Mouse (Mus musculus) midbrain, embryonic 15.5 days (tissue): ENCODE measurements around the gene Tpx2. TPM values are rescaled to one million over a fixed set of nuclear protein-coding genes. Genes with fewer than 3 reads are reported as not detected.

Source experiments
- ATAC-seq: fragments of 200-750 bp; cut with Nextera tagmentation; replicated peaks from 2 replicates; pipeline ENCODE4 v1.8.0; 2017; ENCODE audit warnings: moderate TSS enrichment
- H3K27ac ChIP-seq: fragments of 300-500 bp; sonication (generic); 2 replicates; pipeline ENCODE4 v1.5.1; 2015; ENCODE audit warnings: mild to moderate bottlenecking, inconsistent platforms
- H3K27me3 ChIP-seq: fragments of 300-500 bp; sonication (generic); replicated peaks from 2 replicates; pipeline ENCODE4 v1.6.1; 2015; ENCODE audit warnings: inconsistent platforms
- H3K36me3 ChIP-seq: fragments of 300-500 bp; sonication (generic); replicated peaks from 2 replicates; pipeline ENCODE4 v1.6.1; 2015; ENCODE audit warnings: inconsistent platforms
- H3K4me1 ChIP-seq: fragments of 300-500 bp; sonication (generic); 2 replicates; pipeline ENCODE4 v1.6.1; 2015; ENCODE audit warnings: inconsistent platforms
- H3K4me2 ChIP-seq: fragments of 300-500 bp; sonication (generic); 2 replicates; pipeline ENCODE4 v1.6.1; 2015; ENCODE audit warnings: inconsistent platforms, mild to moderate bottlenecking, moderate library complexity
- H3K4me3 ChIP-seq: fragments of 300-500 bp; sonication (generic); 2 replicates; pipeline ENCODE4 v1.5.1; 2015; ENCODE audit warnings: mild to moderate bottlenecking, inconsistent platforms
- H3K9ac ChIP-seq: fragments of 300-500 bp; sonication (generic); 2 replicates; pipeline ENCODE4 v1.6.1; 2015; ENCODE audit warnings: mild to moderate bottlenecking, inconsistent platforms
- H3K9me3 ChIP-seq: fragments of 300-500 bp; sonication (generic); 2 replicates; pipeline ENCODE4 v1.6.1; 2016; ENCODE audit warnings: inconsistent platforms
- WGBS: fragments of 180-500 bp; shearing (Covaris S2); methylation state at CpG from one replicate; pipeline ENCODE4 v1.1.7; 2015; ENCODE audit warnings: mixed read lengths; 5-methylcytosine and 5-hydroxymethylcytosine counted together
- polyA plus RNA-seq: library from polyadenylated mRNA; unstranded; fragments of >200 nt; fragmentation: Nextera tagmentation; extraction: Ambion mirVana; gene quantifications from 2 replicates; pipeline ENCODE4 v1.2.1, GENCODE M21; 2015

Gene Tpx2
- polyA plus RNA-seq, 1 experiment from 2014 or later: 12.9 TPM

GRCm38 (mm10) chr2:152823770-152824169, 24.0 kb upstream of the Tpx2 start:
- ATAC-seq: no peak
- H3K27ac ChIP-seq: no peak overlapping the region
- H3K4me2 ChIP-seq: no peak overlapping the region
- H3K4me3 ChIP-seq: no peak overlapping the region
- H3K4me1 ChIP-seq: peaks cover 80% of the 10 kb centered on the region
- H3K36me3 ChIP-seq: peaks cover 10% of the 10 kb centered on the region; the same call in 1 of the 2 replicates
- H3K9me3 ChIP-seq: no peaks in the 10 kb centered on the region
- 96% methylated on average over 1 of the region's 1 CpGs for WGBS
- no peaks in the 10 kb centered on the region for H3K27me3 ChIP-seq
- no peak overlapping the region for H3K9ac ChIP-seq

- 88% methylated on average over 3 of the region's 3 CpGs for WGBS
Observed at GRCm38 (mm10) chr2:152824438-152825167, 23.2 kb upstream of the Tpx2 start.

GRCm38 (mm10) chr2:152825168-152825697, 22.5 kb upstream of the Tpx2 start:
- H3K9ac ChIP-seq: no peak overlapping the region
- H3K27me3 ChIP-seq: no peaks in the 10 kb centered on the region
- peak overlapping the region; percentile 20; the same call in 1 of the 2 replicates for H3K4me2 ChIP-seq
- WGBS: 78% methylated on average over 4 of the region's 4 CpGs
- ATAC-seq: no peak
- H3K27ac ChIP-seq: no peak overlapping the region
- peaks cover 2% of the 10 kb centered on the region; the same call in 1 of the 2 replicates for H3K36me3 ChIP-seq
- no peak overlapping the region for H3K4me3 ChIP-seq
- H3K4me1 ChIP-seq: peaks cover 82% of the 10 kb centered on the region
- H3K9me3 ChIP-seq: no peaks in the 10 kb centered on the region

More at GRCm38 (mm10) chr2:152824438-152825167, 23.2 kb upstream of the Tpx2 start:
- ATAC-seq: no peak
- H3K9ac ChIP-seq: no peak overlapping the region
- no peaks in the 10 kb centered on the region for H3K27me3 ChIP-seq
- H3K27ac ChIP-seq: no peak overlapping the region
- no peaks in the 10 kb centered on the region for H3K9me3 ChIP-seq
- H3K4me3 ChIP-seq: no peak overlapping the region
- H3K4me1 ChIP-seq: peaks cover 87% of the 10 kb centered on the region
- H3K36me3 ChIP-seq: peaks cover 4% of the 10 kb centered on the region; the same call in 1 of the 2 replicates
- peak overlapping the region; percentile 20; the same call in 1 of the 2 replicates for H3K4me2 ChIP-seq

DNA sequence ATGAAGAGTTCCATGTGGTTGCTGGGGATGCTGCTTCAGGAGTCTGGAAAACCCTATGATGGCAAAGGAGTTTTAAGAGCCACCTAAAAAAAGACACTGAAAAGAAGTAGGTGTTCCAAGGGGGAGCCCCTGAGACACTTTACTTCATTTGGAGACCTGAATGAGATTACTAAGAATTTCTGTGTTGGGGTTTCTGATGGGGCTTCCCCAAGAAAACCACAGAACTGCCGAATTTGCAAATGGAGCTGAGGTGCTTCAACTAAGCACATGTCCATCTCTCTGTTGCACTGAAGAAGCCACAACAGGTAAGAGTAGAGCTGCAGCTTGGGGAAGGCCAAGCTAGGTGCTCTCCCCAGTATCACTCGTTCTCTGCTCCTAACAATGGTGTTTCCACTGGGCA, 22.1 kb upstream of the Tpx2 start:
- Histone ChIP-seq H3K36me3 (no peaks in the 10 kb centered on the region), H3K4me1 (peaks cover 77% of the 10 kb centered on the region)

GRCm38 (mm10) chr2:152826481-152826880, 21.3 kb upstream of the Tpx2 start:
- Histone ChIP-seq H3K4me1 (peaks cover 70% of the 10 kb centered on the region), H3K9me3 (no peaks in the 10 kb centered on the region), H3K27ac (no peak overlapping the region), H3K27me3 (no peaks in the 10 kb centered on the region), H3K9ac (no peak overlapping the region), H3K4me2 (peak overlapping the region; percentile 71), H3K4me3 (no peak overlapping the region), H3K36me3 (no peaks in the 10 kb centered on the region)
- WGBS: 85% methylated on average over 3 of the region's 3 CpGs
- ATAC-seq: no peak

More for the DNA sequence above, 22.1 kb upstream of the Tpx2 start:
- Histone ChIP-seq H3K4me2 (peak overlapping the region; percentile 20; the same call in 1 of the 2 replicates), H3K9ac (no peak overlapping the region), H3K27ac (no peak overlapping the region), H3K4me3 (no peak overlapping the region), H3K9me3 (no peaks in the 10 kb centered on the region), H3K27me3 (no peaks in the 10 kb centered on the region)
- ATAC-seq: no peak
- WGBS: 97% methylated on average over 2 of the region's 2 CpGs

- Histone ChIP-seq H3K4me2 (peak overlapping the region; percentile 71), H3K4me3 (peak overlapping the region; percentile 84), H3K27me3 (no peaks in the 10 kb centered on the region), H3K9me3 (no peaks in the 10 kb centered on the region), H3K27ac (no peak overlapping the region), H3K9ac (0 out of 2 replicates have a peak overlapping the region, but pooled peaks have one; percentile 4), H3K4me1 (peaks cover 65% of the 10 kb centered on the region), H3K36me3 (no peaks in the 10 kb centered on the region)
- no peak for ATAC-seq
- 85% methylated on average over 8 of the region's 8 CpGs for WGBS
Observed at GRCm38 (mm10) chr2:152827321-152828010, 20.3 kb upstream of the Tpx2 start.

GRCm38 (mm10) chr2:152828011-152828370, 19.8 kb upstream of the Tpx2 start:
- peaks cover 61% of the 10 kb centered on the region for H3K4me1 ChIP-seq

DNA sequence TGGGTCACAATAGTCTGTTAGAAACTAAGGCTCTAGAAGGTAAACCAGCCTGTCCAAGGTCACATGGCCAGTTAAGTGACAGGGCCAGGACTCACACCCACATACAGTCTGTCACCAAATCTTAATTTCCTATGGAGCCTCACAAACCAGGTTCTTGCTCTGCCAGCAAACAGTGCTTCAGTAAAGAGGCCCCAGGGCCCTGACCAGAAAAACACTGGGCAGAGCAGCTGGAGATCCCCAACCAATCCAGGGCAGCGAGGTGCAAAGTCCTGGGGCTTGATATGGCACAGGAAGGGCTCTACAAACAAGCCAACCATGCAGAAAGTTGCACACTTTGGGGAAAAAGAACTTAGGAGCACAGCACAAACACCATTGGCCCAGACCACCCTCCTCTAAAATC, 19.2 kb upstream of the Tpx2 start:
- H3K4me2 ChIP-seq: peak overlapping the region; percentile 71
- 73% methylated on average over 1 of the region's 1 CpGs for WGBS
- no peaks in the 10 kb centered on the region for H3K27me3 ChIP-seq
- H3K36me3 ChIP-seq: no peaks in the 10 kb centered on the region
- peak overlapping the region; percentile 84 for H3K4me3 ChIP-seq
- H3K9ac ChIP-seq: peak overlapping the region; percentile 87
- H3K4me1 ChIP-seq: peaks cover 61% of the 10 kb centered on the region
- no peaks in the 10 kb centered on the region for H3K9me3 ChIP-seq
- no peak for ATAC-seq
- no peak overlapping the region for H3K27ac ChIP-seq

More at GRCm38 (mm10) chr2:152828011-152828370, 19.8 kb upstream of the Tpx2 start:
- no peak for ATAC-seq
- peak overlapping the region; percentile 87 for H3K9ac ChIP-seq
- no peaks in the 10 kb centered on the region for H3K27me3 ChIP-seq
- H3K4me3 ChIP-seq: peak overlapping the region; percentile 84
- H3K36me3 ChIP-seq: no peaks in the 10 kb centered on the region
- no peak overlapping the region for H3K27ac ChIP-seq
- WGBS: 81% methylated on average over 4 of the region's 4 CpGs
- no peaks in the 10 kb centered on the region for H3K9me3 ChIP-seq
- H3K4me2 ChIP-seq: peak overlapping the region; percentile 71

DNA sequence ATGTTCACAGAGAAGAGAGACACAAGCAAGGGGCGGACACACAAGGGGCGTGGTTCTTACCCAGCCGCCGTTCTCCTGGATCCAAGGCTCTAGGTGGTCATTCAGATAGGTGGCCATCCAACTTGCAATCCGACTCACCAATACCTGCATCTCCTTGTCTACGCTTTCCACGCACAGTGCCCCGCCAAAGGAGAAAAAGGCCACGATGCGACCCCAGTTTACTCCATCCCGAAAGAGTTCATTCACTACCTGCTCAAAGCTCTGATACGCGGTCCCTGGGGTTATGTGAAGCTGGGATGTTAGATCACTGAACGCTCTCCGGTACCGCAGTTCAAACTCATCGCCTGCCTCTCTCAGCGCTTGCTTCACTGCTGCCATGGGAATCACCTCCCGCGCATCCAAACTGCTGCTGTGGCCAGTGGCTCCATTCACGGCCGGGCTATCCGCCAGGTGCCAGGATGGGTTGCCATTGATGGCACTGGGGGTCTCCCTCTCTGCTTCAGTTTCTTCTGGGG, 18.3 kb upstream of the Tpx2 start:
- 68% methylated on average over 23 of the region's 23 CpGs for WGBS
- Histone ChIP-seq H3K36me3 (no peaks in the 10 kb centered on the region), H3K9me3 (no peaks in the 10 kb centered on the region), H3K9ac (peak overlapping the region; percentile 87), H3K27me3 (no peaks in the 10 kb centered on the region), H3K27ac (peak overlapping the region; percentile 96), H3K4me3 (peak overlapping the region; percentile 84), H3K4me1 (peaks cover 54% of the 10 kb centered on the region), H3K4me2 (peak overlapping the region; percentile 71)
- ATAC-seq: no peak

DNA sequence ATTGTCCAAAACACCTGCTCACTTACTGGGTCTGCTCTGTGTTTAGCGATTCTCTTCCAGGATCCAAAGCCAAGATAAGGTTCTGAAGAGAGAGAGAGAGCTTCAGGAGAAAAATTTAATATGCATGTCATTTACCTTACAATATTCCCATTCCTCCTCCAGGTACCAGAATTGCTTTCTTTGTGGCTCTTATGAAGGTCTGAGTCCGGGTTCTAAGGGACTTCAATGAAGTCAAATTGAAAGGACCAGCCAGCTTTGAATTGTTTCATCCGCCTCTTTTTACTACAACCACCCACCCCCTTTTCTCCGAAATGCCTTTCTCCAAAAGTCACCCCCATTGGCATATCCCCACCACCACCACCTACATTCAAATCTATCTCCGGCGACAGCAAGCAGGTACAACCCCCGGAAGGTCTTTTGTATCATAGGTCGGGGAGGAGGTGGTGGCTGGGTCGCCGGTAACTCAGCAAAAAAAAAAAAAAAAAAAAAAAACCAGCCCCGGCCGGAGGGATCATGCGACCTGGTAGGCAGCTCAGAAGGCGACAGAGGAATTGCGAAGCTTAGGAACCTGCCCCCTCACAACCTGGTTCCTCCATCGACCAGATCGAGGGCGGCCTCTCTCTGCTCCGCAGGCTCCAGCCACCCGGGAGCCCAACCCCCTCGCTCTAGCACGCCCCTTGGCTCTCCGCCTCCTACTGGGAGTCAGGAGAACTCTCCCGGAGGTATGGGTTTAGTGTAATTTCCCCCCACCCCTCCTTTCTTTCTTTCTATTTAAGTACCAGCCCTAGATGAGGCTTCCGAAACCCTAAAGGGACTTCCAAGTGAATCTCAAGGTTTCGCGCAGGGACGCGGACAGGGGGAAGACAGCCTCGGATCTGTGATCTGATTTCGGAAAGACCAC, 17.5 kb upstream of the Tpx2 start:
- WGBS: under 1% methylated on average over 30 of the region's 31 CpGs
- Histone ChIP-seq H3K4me3 (peak overlapping the region; percentile 84), H3K4me2 (peak overlapping the region; percentile 71), H3K4me1 (peaks cover 47% of the 10 kb centered on the region), H3K27me3 (no peaks in the 10 kb centered on the region), H3K36me3 (no peaks in the 10 kb centered on the region), H3K27ac (peak overlapping the region; percentile 96), H3K9ac (peak overlapping the region; percentile 87), H3K9me3 (no peaks in the 10 kb centered on the region)
- ATAC-seq: peak; percentile 87

DNA sequence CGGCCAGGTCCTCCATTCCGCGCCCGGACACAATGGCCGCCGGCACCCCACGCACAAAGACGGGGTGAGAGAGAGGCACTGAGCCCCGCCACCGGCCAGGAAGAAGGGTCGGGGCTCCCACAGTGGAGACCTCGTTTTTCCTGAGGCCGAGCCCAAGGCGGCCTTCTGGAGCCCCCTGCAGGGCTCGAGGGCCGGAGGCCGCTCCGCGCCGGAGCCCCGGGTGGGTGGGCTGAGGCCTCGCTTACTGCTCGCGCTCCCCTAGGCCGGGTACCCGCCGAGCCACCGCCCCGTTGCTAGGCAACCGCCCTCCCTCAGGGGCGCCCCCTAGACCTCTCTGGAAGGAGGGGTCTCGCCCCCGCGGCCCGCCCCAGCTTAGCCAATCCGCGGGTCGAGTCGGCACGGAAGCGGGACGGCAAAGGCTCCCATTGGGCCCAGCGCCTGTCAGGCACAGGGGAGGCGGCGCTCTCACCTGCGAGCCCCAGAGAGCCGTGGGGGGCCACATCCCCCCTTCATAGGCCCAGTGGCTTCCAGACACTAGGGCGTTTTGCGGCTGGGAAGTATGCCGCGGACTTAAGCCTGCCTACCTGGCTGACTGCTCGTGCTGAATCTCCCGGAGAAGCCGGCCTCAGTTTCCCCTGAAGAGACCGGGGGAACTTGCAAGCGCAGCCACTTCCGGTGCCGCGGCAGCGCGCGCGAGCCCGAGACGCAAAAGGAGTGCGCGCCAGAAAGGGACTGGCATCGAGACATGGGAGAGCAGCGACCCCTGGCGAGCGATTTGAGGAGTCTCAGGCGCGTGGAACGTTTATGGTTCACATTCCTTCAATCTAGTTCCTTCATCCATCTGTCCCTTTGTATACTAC, 16.5 kb upstream of the Tpx2 start, which contains the start of gene Bcl2l1:
Gene Bcl2l1 (minus strand): TSS at position 710 of the 860 bp plus-strand sequence.
- Histone ChIP-seq H3K9ac (peak within 1 kb of the TSS; percentile 87), H3K9me3 (no peaks in the 10 kb centered on the region), H3K4me2 (peak within 1 kb of the TSS; percentile 71), H3K27ac (peak within 1 kb of the TSS; percentile 96), H3K4me1 (peaks cover 38% of the 10 kb centered on the region), H3K27me3 (no peaks in the 10 kb centered on the region), H3K4me3 (peak within 1 kb of the TSS; percentile 84), H3K36me3 (no peaks in the 10 kb centered on the region)
- ATAC-seq: peak; percentile 98
- WGBS: under 1% methylated on average over 59 of the region's 74 CpGs
